Mouse (Mus musculus) C2C12 (cell line): ENCODE results near the gene Stk33.

Experiments used
- CEBPB ChIP-seq: IDR thresholded peaks from one replicate; pipeline ENCODE4 v1.6.1; 2011; ENCODE audit warnings: low read depth, mild to moderate bottlenecking, control low read depth, moderate library complexity
- CTCF ChIP-seq: IDR thresholded peaks from one replicate; pipeline ENCODE4 v1.5.1; 2011; ENCODE audit not compliant: control insufficient read depth, insufficient read depth, insufficient read length
- FOSL1 ChIP-seq: IDR thresholded peaks from one replicate; pipeline ENCODE4 v1.8.0; 2011; ENCODE audit warnings: mild to moderate bottlenecking, low read length; ENCODE audit not compliant: poor library complexity, insufficient read depth, severe bottlenecking
- MAX ChIP-seq: IDR thresholded peaks from one replicate; pipeline ENCODE4 v1.6.1; 2011; ENCODE audit warnings: mild to moderate bottlenecking, control low read depth
- MYOD1 ChIP-seq: IDR thresholded peaks from one replicate; pipeline ENCODE4 v1.6.1; 2011; ENCODE audit warnings: low read depth; ENCODE audit not compliant: control insufficient read depth, insufficient read length
- MYOG ChIP-seq: IDR thresholded peaks from one replicate; pipeline ENCODE4 v1.6.1; 2011; ENCODE audit not compliant: control insufficient read depth, insufficient read length; ENCODE audit errors: extremely low read depth
- USF1 ChIP-seq: IDR thresholded peaks from one replicate; pipeline ENCODE4 v1.6.1; 2011; ENCODE audit warnings: low read depth, mild to moderate bottlenecking, control low read depth, moderate library complexity

GRCm38 (mm10) chr7:109442739-109443138, 3.9 kb upstream of the Stk33 start:
- TF ChIP-seq MYOD1 (no peak), CTCF (no peak), FOSL1 (no peak), CEBPB (no peak), MYOG (no peak), USF1 (no peak), MAX (no peak)
